Mouse (Mus musculus): ENCODE results near the gene Rab30.
"Not testable (repeated sequence)": the region's sequence is repeated elsewhere in the genome, so short reads cannot be mapped to it uniquely, and the experiment has no call there.

Rab30 gene

GRCm38 (mm10) chr7:92741152-92741860 lies at the start of gene Rab30:
Gene Rab30 (plus strand): TSS chr7:92741603.
- peak; percentile 79 to 85 for DNase-seq (ENCODE audit: low spot score in 2 of 2)

DNA sequence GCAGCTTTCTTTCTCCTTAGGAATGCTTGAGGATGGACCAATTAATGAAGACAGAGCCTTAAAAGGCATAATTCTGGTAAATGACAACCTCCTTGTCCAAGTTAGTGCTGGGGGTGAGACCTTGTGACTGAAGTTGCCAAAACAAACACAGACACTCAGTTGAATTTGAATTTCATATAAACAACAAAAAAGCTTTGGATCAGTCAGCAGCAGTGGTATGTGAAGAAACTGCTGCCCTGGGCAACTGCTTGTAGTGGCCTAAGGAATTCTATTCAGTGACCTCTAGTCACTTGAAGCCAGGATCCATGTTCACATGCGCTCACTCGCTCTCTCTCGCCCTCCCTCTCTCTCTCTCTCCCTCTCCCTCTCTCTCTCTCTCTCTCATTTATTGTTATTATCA lies 45.0 kb upstream of the Rab30 start:
- DNase-seq (ENCODE audit: low spot score in 2 of 2) = no peak

GRCm38 (mm10) chr7:92698770-92699169 lies 42.6 kb upstream of the Rab30 start:
- DNase-seq (ENCODE audit: low spot score in 2 of 2) = no peak

DNA sequence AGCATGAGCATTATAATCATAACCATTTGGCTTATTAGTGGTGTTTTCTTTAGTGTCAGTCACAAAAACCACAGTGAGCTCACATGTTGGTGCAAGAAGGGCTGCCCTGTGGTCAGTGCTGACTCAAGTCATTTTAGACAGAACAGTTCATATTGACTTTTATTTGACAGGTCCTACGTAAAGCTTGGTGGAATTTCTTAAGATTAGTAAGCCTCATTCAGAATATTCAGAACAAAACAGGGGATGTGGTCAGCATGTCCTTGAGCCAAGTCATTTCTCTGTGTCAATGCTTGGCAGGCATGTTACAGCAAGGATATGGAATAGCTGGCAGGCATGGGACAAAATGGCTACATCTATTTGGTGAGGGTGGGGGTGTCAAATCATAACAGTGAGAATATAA lies 37.7 kb upstream of the Rab30 start:
- DNase-seq (ENCODE audit: low spot score in 2 of 2) = no peak

DNA sequence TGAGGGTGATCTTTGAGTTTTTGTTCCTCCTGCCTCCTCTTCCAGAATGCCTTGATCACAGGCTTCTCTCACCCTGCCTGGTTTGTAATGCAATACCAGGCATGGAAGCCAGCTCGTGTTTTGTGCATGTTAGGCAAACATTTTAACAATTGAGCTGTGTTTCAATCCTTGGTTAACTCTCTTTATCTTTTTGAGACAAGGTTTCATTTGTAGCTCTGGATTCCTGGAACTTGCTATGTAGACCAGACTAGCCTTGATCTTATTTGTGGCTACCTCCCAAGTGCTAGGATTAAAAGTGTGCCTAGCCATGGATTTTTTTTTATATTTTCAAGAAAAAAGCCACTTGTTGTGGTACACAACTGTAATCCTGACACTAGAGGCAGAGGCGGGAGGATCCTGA lies 35.9 kb upstream of the Rab30 start:
- no peak for DNase-seq (ENCODE audit: low spot score in 2 of 2)

DNA sequence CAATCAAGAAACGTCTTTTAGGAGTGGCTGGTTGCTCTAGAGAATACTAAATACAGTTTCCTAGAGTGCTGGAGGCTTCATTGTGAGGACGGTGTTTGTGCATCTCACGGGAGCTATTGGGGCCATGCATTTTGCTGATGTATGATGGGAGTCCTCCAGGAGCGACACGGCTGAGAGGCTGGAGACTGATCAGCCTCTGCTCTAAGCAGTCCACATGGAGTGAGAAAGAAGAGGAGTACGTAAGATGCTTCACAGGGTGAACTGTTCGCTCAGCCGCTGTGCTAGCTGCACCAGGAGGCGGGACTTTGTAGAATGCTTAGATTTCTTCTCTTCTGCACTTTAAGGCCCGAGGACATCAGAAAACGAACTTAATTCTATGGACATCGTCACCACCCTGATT lies 34.7 kb upstream of the Rab30 start:
- DNase-seq (ENCODE audit: low spot score in 2 of 2) = no peak

GRCm38 (mm10) chr7:92709573-92709972 lies 31.8 kb upstream of the Rab30 start:
- no peak for DNase-seq (ENCODE audit: low spot score in 2 of 2)

- no peak for DNase-seq (ENCODE audit: low spot score in 2 of 2)
These were observed 29.8 kb upstream of the Rab30 start for GRCm38 (mm10) chr7:92711593-92711992.

DNA sequence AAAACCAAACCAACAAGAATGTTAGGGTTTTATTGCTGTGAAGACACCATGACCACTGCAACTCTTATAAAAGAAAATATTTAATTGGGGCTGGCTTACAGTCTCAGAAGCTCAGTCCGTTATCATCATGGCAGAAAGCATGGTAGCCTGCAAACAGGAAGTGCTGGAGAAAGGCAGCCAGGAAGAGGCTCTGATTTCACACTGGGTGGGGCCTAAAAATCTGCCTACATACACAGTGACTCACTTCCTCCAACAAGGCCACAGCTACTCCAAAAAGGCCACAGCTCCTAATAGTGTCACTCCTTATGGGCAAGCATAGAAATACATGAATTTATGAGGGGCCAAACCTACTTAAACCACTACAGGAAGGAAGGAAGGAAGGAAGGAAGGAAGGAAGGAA lies 26.3 kb upstream of the Rab30 start:
- DNase-seq (ENCODE audit: low spot score in 2 of 2) = no peak

DNA sequence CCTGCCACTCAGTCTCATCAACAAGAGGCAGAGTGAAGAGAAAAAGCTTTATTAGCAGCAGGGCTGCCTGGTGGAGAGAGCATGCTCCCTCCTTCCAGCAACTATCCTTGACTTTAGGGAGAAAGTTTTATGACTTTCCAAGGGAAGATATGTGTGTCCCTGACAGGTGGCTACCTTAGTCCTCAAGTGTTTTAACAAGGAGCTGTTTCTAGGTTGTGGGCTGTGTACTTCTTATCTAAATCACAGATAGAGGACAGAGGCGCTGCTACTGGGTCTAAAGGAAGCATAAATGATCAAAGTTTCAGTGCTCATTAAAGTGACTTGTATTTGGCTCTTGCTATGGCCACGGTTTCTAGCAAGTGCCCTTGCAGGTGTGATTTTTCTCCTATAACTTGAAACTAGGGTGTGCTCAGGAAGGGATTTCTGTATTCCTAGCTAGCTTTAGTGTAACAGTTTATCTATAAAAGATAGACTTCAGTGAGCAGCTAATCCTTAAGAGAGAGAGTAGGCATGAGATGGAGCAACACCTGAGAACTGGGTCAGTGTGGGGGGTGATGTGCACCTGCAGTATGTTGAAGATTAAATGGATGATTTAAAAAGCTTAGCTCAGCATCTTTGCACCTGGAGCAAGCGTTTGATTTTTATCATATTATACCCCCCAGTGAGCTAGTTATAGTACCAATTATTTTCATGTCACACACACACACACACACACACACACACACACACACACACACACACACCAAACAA lies 21.1 kb upstream of the Rab30 start:
- DNase-seq (ENCODE audit: low spot score in 2 of 2) = no peak

- no peak for DNase-seq (ENCODE audit: low spot score in 2 of 2)
These were observed 17.7 kb upstream of the Rab30 start for GRCm38 (mm10) chr7:92723750-92724149.

DNA sequence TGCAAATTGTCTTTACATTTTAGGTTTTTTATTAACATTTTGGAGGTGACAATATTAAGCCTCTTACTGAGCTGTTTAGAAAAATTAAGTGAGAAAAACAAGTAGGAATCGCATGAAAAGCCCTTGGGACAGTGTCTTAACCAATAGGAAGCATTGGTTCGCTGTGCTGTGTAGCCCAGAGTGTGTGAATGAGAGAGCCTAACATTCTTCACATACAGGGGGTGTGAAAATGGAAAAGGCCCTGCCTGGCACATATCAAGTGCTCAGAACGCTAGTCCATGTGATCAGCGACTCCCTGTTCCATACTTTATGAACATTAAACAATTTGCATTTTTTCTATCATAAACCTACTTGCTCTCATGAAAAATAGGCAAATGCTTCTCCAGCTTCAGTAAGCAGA lies 17.1 kb upstream of the Rab30 start:
- no peak for DNase-seq (ENCODE audit: low spot score in 2 of 2)

- not testable (repeated sequence) for DNase-seq (ENCODE audit: low spot score in 2 of 2)
These were observed 11.8 kb upstream of the Rab30 start for GRCm38 (mm10) chr7:92729583-92729982.

DNA sequence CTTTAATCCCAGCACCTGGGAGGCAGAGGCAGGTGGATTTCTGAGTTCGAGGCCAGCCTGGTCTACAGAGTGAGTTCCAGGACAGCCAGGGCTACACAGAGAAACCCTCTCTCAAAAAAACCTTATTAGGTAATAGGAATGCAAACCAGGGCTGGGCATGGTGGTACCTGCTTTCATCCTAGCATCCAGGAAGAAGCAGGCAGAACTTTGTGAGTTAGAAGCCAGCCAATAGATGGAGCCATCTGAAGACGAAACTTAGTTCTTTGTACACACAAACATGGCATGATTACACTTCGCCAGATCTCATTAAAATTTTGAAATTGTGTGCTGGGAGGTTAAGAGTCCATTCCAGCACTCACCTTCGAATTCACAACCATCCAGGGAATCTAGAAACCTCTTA lies 10.9 kb upstream of the Rab30 start:
- no peak for DNase-seq (ENCODE audit: low spot score in 2 of 2)

- no peak for DNase-seq (ENCODE audit: low spot score in 2 of 2)
These were observed 10.4 kb upstream of the Rab30 start for GRCm38 (mm10) chr7:92730959-92731358.

DNA sequence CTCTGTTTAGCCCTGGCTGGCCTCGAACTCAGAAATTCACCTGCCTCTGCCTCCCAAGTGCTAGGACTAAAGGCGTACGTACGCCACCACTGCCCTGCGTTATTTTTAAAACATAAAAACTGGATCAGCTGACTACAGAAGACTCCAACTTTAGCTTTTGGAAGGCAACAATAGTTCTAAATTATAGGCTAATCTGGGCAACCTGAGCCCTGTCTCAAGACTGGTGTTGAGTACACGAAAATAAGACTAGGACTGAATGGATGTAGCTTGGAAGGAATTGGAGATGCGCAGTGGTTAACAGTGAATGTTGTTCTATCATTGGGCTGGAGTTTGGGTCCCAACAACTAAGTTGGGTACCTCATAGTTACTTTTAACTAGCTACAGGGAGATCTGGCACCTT lies 9.3 kb upstream of the Rab30 start:
- no peak for DNase-seq (ENCODE audit: low spot score in 2 of 2)

DNA sequence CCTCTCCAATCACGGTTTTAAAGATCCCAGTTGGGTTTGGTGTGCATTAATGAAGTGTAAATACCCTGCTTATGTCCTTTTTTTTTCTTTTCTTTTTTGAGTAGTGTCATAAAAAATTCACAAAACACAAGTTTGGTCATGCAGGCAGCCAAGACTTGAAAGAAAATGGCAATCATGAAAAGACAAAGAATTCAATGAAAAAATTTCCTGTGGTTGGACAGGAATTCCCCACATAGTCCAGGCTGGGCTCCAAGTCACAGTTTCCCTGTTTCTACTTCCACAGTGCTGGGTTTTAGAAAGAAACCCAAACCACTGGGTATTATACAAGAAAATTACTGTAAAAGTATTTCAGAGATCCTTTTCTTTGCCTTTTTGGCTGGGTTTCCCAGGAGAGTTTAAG lies 3.8 kb upstream of the Rab30 start:
- DNase-seq (ENCODE audit: low spot score in 2 of 2) = no peak

DNA sequence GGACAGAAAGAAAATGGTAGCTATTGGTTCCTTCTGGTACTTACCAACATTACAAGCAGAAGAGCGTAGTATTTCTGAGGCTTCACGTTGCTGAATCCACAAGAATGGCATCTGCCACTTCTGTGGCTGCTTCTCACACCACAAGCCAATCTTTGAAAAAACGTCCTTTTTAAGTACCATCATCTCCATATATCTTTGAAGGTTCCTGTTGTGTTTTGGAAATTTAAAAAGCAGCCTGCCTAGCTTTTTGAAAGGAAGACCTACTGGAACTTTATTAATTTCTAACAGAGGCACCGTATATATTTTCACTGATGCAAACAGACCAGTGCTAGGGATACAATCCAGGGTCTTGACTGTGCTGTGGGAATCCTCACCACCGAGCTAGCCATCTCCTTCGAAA lies 1.4 kb upstream of the Rab30 start:
- DNase-seq (ENCODE audit: low spot score in 2 of 2) = no peak

- no peak for DNase-seq (ENCODE audit: low spot score in 2 of 2)
These were observed 840 bp upstream of the Rab30 start for GRCm38 (mm10) chr7:92740411-92741115.

DNA sequence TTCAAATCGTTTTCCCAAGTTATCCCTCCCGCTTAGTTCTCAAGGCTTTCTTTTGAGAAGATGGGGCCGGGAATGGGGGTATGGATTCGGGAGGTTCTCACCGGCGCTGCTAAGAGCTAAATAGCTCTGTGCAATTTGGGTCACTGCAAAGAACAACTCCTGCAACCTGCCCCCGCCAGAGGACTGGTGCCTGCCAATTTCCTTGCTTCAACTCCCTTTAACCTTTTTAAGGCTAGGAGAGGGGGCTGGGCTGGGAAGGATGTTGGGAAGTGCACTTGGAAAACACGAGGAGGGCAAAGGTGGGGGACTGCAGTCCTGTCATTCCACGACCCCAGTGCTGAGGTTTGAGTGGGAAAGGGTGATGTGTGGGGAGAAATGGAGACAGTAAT lies 452 bp downstream of the Rab30 start:
- peak in 1 of 2 experiments; percentile 36 for DNase-seq (ENCODE audit: low spot score in 2 of 2)

GRCm38 (mm10) chr7:92742341-92742741 lies 938 bp downstream of the Rab30 start:
- no peak for DNase-seq (ENCODE audit: low spot score in 2 of 2)

DNA sequence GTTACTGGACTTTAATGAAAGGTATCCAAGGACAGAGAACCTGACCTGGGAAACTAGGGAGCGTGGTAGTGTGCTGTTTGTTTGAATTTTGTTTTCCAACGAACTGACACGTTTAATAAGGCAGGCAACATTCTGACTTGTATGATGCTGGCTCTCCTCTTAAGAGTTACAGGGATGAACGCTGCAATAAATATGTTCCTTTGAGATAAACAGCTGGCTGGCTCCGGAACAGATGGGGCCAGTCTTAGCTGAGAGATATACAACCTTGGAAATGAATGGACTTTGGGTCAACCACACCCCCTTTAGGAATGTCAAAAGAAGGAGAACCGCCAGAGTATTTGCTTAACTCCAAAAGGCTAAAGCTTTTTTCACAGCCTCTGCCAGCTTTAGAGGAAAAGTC lies 1.4 kb downstream of the Rab30 start:
- DNase-seq (ENCODE audit: low spot score in 2 of 2) = no peak

- no peak for DNase-seq (ENCODE audit: low spot score in 2 of 2)
These were observed 1.9 kb downstream of the Rab30 start for GRCm38 (mm10) chr7:92743325-92743724.
